Mouse (Mus musculus): ENCODE results near the gene B230217C12Rik.

DNA sequence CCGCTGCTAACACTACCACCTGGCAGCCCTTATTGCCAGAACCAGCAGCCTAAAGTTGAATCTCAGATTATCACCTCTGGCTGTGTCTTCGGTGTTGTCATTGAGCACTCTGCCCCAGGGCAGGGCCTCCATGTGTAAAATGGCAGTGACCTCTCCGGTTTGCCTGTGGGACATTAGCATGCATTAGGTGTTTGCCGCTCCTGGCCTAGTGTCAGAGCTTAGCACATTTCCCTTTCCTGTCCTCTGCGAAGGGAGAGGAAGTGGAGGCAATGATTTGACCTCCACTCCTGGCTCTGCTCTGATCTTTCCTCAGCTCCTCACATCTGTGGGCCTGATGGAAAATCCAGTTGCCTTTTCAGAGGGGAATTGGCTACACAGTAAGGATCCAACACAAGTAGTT, 20.7 kb upstream of the B230217C12Rik start:
- TF ChIP-seq CTCF (IDR thresholded peaks at IDR 0.05; ENCODE audit: control insufficient read depth, insufficient read depth, insufficient read length) (no peak), USF1 (IDR thresholded peaks at IDR 0.05; ENCODE audit: low read depth) (no peak), CEBPB (IDR thresholded peaks at IDR 0.05; ENCODE audit: low read depth) (no peak), MYOG (IDR thresholded peaks at IDR 0.05; ENCODE audit: control insufficient read depth, extremely low read depth, insufficient read length) (no peak), FOSL1 (IDR thresholded peaks at IDR 0.05; ENCODE audit: insufficient read depth, low read length, poor library complexity, severe bottlenecking) (no peak), MAX (IDR thresholded peaks at IDR 0.05) (no peak), MYOD1 (IDR thresholded peaks at IDR 0.05; ENCODE audit: control insufficient read depth, insufficient read length, low read depth) (no peak)
